Mouse (Mus musculus): ENCODE data around the gene Syt8.

GRCm38 (mm10) chr7:142458026-142458425 is 23.4 kb downstream of the Syt8 start:
- TF ChIP-seq GATA1 (IDR thresholded peaks at IDR 0.05; ENCODE audit: low read length) (no peak), TAL1 (IDR thresholded peaks at IDR 0.05; ENCODE audit: low read length) (no peak)

All from erythroblast, embryonic 14.5 days (primary cell).